Mouse (Mus musculus): ENCODE data around the gene Serpinb7. TPM values are rescaled to one million over a fixed set of nuclear protein-coding genes. Genes with fewer than 3 reads are reported as not detected.

Gene Serpinb7
- polyA plus RNA-seq (2011; ENCODE audit: insufficient read depth, insufficient read length, low replicate concordance, missing spikeins), result not detected in 2 replicates

DNA sequence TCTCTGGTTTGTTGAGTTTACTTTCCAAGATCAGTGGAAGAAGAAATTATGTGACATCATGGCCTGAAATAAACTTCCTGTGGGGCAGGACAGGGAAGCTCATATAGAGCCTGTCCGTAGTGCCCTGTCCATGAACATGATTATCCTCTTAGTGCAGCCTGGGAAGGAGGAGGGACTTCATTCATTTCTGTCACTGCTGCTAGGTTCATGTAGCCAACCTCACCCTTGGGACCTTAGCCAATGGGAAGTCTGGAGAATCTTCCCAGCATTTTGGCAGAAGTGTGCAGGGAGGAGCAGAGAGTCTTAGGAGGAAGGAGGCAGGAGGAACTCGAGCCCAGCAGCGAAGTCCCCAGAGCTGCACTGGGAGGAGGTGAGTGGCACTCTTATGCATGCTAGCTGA, at the start of gene Serpinb7:
Serpinb7 (plus strand) TSS at position 301 of the 400 bp plus-strand sequence.
- no peak within 1 kb of the TSS for H3K27ac ChIP-seq (ENCODE audit: control insufficient read depth, insufficient read depth, low read depth, low read length, poor library complexity)
- H3K4me1 ChIP-seq (ENCODE audit: control insufficient read depth, insufficient read depth, low read length), result no peaks in the 10 kb centered on the region; the same call in 1 of the 2 replicates
- 62% methylated on average over 3 of the region's 3 CpGs for WGBS
- TF ChIP-seq CTCF (IDR thresholded peaks at IDR 0.05; ENCODE audit: control insufficient read depth, insufficient read depth, low read length) (no peak), POLR2A (IDR thresholded peaks at IDR 0.05; ENCODE audit: borderline replicate concordance, control insufficient read depth, low read depth, low read length) (no peak)
- H3K4me3 ChIP-seq (replicated peaks; ENCODE audit: control insufficient read depth, low read depth, low read length), result no peak within 1 kb of the TSS

DNA sequence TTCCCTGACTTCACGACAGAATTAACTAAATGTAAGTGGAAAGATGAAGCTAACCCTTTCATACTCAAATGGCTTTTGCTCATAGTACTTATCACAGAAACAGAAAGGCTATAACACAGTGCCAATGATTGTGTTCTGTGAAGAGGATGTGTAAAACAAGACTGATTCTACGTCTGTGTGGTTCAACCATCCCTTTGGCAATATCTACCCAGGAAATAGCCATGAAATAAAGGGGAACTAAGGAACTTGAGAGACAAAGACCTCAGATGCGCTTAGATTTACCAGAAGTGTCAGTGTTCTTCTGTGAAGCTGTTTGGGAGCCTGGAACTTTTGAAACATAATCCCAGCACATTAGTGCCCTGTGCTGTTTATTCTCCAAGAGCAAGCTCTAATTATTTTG, 49.1 kb upstream of the Serpinb7 start:
- no peak overlapping the region for H3K27ac ChIP-seq (ENCODE audit: control insufficient read depth, insufficient read depth, low read depth, low read length, poor library complexity)
- TF ChIP-seq POLR2A (IDR thresholded peaks at IDR 0.05; ENCODE audit: borderline replicate concordance, control insufficient read depth, low read depth, low read length) (no peak), CTCF (IDR thresholded peaks at IDR 0.05; ENCODE audit: control insufficient read depth, insufficient read depth, low read length) (no peak)
- WGBS, result 32% methylated on average over 3 of the region's 3 CpGs
- no peaks in the 10 kb centered on the region; the same call in 1 of the 2 replicates for H3K4me1 ChIP-seq (ENCODE audit: control insufficient read depth, insufficient read depth, low read length)
- H3K4me3 ChIP-seq (replicated peaks; ENCODE audit: control insufficient read depth, low read depth, low read length), result no peak overlapping the region

DNA sequence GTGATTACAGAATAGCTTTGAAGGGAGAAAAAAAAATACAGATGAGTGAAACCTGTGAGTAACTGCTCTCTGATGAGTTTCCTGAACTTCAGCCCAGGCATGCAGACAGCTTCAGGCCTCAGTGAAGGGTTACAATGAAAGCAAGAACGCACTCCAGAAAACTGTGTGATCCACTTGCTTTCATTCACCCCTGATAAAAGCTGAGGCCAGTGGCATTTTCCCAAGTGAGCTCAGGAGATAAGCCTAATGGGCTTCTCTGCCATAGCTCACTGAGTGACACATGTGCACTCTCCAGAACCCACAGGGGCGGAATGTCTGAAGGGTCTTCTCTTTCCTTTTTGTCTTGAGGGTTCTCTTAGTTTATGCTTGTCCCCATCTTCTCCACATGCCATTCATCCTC, 48.3 kb upstream of the Serpinb7 start:
- 76% methylated on average over 2 of the region's 2 CpGs for WGBS
- Histone ChIP-seq H3K4me1 (ENCODE audit: control insufficient read depth, insufficient read depth, low read length) (no peaks in the 10 kb centered on the region; the same call in 1 of the 2 replicates), H3K27ac (ENCODE audit: control insufficient read depth, insufficient read depth, low read depth, low read length, poor library complexity) (no peak overlapping the region), H3K4me3 (replicated peaks; ENCODE audit: control insufficient read depth, low read depth, low read length) (no peak overlapping the region)
- TF ChIP-seq POLR2A (IDR thresholded peaks at IDR 0.05; ENCODE audit: borderline replicate concordance, control insufficient read depth, low read depth, low read length) (no peak), CTCF (IDR thresholded peaks at IDR 0.05; ENCODE audit: control insufficient read depth, insufficient read depth, low read length) (no peak)

DNA sequence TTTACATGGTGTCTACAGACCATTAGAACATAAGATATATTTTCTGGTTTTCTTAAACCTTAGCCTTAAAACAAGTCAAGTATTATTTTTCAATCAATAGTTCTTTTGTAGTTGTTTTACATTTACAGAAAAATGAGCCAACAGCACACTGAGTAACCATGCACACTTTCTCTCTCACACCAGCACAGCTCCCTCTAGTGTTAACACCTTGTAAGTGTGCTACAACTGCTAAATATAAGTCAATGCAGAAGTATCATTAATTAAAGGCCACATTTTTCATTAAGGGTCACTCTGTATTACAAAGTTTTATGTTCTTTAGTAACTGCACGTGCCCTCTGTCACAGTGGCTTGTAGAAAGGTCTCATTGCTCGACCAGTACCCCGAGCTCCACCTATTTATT, 46.4 kb upstream of the Serpinb7 start:
- WGBS, result 45% methylated on average over 3 of the region's 3 CpGs
- Histone ChIP-seq H3K4me1 (ENCODE audit: control insufficient read depth, insufficient read depth, low read length) (no peaks in the 10 kb centered on the region; the same call in 1 of the 2 replicates), H3K27ac (ENCODE audit: control insufficient read depth, insufficient read depth, low read depth, low read length, poor library complexity) (no peak overlapping the region), H3K4me3 (replicated peaks; ENCODE audit: control insufficient read depth, low read depth, low read length) (no peak overlapping the region)
- no peak for TF ChIP-seq CTCF (IDR thresholded peaks at IDR 0.05; ENCODE audit: control insufficient read depth, insufficient read depth, low read length)
- no peak for TF ChIP-seq POLR2A (IDR thresholded peaks at IDR 0.05; ENCODE audit: borderline replicate concordance, control insufficient read depth, low read depth, low read length)

DNA sequence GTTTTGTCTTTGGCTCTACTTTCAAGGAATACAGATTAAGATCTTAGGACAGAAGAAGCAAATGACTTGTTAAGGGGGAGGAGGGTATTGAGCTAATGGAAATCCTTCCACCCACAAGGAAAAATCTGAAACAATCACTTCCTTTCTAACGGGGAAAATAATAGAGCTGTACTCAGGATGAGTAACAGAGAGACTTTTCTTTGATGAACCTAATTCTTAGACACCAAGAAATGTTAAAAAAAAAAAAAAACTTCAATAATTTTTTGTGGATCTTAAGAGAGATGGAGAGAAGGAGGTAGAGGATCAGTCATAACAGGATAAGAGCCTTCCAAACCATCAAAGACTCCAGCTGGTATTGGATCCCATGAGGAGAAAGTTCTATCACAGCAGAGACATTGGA, 38.6 kb upstream of the Serpinb7 start, which contains the start of gene Serpinb11:
Serpinb11 (plus strand) TSS at position 301 of the 400 bp plus-strand sequence.
- 64% methylated on average over 1 of the region's 1 CpGs for WGBS
- H3K4me1 ChIP-seq (ENCODE audit: control insufficient read depth, insufficient read depth, low read length), result no peaks in the 10 kb centered on the region
- TF ChIP-seq POLR2A (IDR thresholded peaks at IDR 0.05; ENCODE audit: borderline replicate concordance, control insufficient read depth, low read depth, low read length) (no peak), CTCF (IDR thresholded peaks at IDR 0.05; ENCODE audit: control insufficient read depth, insufficient read depth, low read length) (no peak)

DNA sequence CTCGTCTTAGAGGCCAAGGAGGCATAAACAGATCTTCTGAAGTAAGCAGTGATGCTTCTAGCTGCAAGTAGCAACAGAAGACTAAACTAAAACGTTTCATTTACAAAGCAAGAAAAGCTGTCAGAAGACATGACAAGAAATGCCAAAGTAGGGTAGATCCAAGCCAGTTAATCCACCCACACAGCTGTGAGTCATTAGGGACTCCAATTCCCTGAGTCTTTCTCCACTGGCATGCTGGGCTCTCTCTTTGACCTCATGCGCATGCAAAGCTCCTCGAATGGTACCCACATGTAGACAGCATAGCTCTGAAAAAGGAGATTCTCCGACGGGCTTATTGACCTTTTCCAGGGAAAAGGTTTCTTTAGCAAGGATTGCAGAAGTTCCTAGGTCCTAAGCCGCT, 33.5 kb upstream of the Serpinb7 start:
- Histone ChIP-seq H3K4me1 (ENCODE audit: control insufficient read depth, insufficient read depth, low read length) (no peaks in the 10 kb centered on the region), H3K27ac (ENCODE audit: control insufficient read depth, insufficient read depth, low read depth, low read length, poor library complexity) (no peak overlapping the region), H3K4me3 (replicated peaks; ENCODE audit: control insufficient read depth, low read depth, low read length) (no peak overlapping the region)
- TF ChIP-seq POLR2A (IDR thresholded peaks at IDR 0.05; ENCODE audit: borderline replicate concordance, control insufficient read depth, low read depth, low read length) (no peak), CTCF (IDR thresholded peaks at IDR 0.05; ENCODE audit: control insufficient read depth, insufficient read depth, low read length) (no peak)
- WGBS, result 76% methylated on average over 7 of the region's 7 CpGs

More for the DNA sequence above, 38.6 kb upstream of the Serpinb7 start, which contains the start of gene Serpinb11:
- H3K4me3 ChIP-seq (replicated peaks; ENCODE audit: control insufficient read depth, low read depth, low read length), result no peak within 1 kb of the TSS
- H3K27ac ChIP-seq (ENCODE audit: control insufficient read depth, insufficient read depth, low read depth, low read length, poor library complexity), result no peak within 1 kb of the TSS

DNA sequence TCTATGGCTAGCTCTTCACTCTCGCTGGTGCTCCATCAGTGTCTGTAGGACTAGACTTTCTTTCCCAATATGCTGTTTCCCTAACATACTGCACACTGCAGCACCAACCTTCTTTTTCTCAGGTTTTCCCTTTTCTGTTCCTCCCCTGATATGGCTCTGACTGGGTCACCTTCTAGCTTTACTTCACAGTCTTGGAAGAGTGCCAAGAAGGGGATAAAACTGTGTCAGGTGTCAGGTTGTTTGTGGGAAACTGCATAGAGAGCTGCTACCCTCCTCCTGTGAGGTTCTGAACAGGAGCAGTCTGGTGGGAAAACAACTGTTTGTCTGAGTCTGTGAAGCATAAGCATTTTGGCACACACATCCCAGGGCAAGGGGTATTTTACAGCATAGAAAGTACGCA, 30.5 kb upstream of the Serpinb7 start:
- no peak overlapping the region for H3K4me3 ChIP-seq (replicated peaks; ENCODE audit: control insufficient read depth, low read depth, low read length)
- WGBS, result 73% methylated on average over 2 of the region's 2 CpGs
- no peak overlapping the region for H3K27ac ChIP-seq (ENCODE audit: control insufficient read depth, insufficient read depth, low read depth, low read length, poor library complexity)
- TF ChIP-seq CTCF (IDR thresholded peaks at IDR 0.05; ENCODE audit: control insufficient read depth, insufficient read depth, low read length) (no peak), POLR2A (IDR thresholded peaks at IDR 0.05; ENCODE audit: borderline replicate concordance, control insufficient read depth, low read depth, low read length) (no peak)
- no peaks in the 10 kb centered on the region for H3K4me1 ChIP-seq (ENCODE audit: control insufficient read depth, insufficient read depth, low read length)

DNA sequence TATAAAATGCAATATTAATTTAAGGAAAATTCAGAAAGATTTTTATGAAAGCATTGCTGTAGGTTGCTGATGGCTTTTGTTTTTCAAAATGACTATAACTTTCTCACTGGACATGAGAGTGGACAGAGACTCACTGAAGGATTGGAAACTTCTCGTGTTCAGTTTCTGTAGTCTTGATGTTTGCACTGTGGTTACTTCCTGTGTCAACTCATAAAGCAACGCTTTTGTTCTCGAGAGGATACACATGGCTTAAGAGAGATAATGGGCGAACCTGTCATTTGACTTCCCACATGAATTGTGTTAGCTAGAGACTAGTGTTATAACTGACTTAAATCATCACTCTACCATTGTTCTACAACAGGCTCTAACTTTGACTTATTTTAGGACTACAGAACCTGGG, 22.5 kb upstream of the Serpinb7 start:
- TF ChIP-seq POLR2A (IDR thresholded peaks at IDR 0.05; ENCODE audit: borderline replicate concordance, control insufficient read depth, low read depth, low read length), result no peak
- no peak for TF ChIP-seq CTCF (IDR thresholded peaks at IDR 0.05; ENCODE audit: control insufficient read depth, insufficient read depth, low read length)
- H3K27ac ChIP-seq (ENCODE audit: control insufficient read depth, insufficient read depth, low read depth, low read length, poor library complexity), result no peak overlapping the region
- 8% methylated on average over 4 of the region's 4 CpGs for WGBS
- H3K4me3 ChIP-seq (replicated peaks; ENCODE audit: control insufficient read depth, low read depth, low read length), result no peak overlapping the region
- H3K4me1 ChIP-seq (ENCODE audit: control insufficient read depth, insufficient read depth, low read length), result no peaks in the 10 kb centered on the region; the same call in 1 of the 2 replicates

DNA sequence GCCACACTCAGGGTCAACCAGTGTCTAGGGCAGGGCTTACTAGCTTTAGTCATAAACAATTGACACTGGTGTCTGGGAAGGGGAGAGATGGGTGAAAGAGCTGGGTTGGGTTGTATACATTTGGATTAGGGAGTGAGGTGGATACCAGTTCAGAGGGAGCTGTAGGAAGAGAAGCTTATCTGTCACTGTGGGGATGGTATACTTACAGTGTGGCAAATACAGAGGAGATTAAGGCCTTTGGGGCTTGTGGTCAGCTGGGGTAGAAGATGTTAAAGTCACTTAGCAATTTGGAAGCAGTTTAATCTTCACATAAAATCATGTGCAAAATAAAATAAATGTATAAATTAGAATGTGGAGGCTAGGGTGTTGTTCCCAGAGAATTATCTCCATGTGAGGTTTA, 21.1 kb upstream of the Serpinb7 start:
- no peak overlapping the region for H3K4me3 ChIP-seq (replicated peaks; ENCODE audit: control insufficient read depth, low read depth, low read length)
- H3K4me1 ChIP-seq (ENCODE audit: control insufficient read depth, insufficient read depth, low read length), result no peaks in the 10 kb centered on the region; the same call in 1 of the 2 replicates
- no peak overlapping the region for H3K27ac ChIP-seq (ENCODE audit: control insufficient read depth, insufficient read depth, low read depth, low read length, poor library complexity)
- no peak for TF ChIP-seq POLR2A (IDR thresholded peaks at IDR 0.05; ENCODE audit: borderline replicate concordance, control insufficient read depth, low read depth, low read length)
- no peak for TF ChIP-seq CTCF (IDR thresholded peaks at IDR 0.05; ENCODE audit: control insufficient read depth, insufficient read depth, low read length)

Measured in bone marrow, adult 2 months (tissue).